Comparison of ENCODE assay signal across 8 mouse cellular contexts in the genomic region with DNA sequence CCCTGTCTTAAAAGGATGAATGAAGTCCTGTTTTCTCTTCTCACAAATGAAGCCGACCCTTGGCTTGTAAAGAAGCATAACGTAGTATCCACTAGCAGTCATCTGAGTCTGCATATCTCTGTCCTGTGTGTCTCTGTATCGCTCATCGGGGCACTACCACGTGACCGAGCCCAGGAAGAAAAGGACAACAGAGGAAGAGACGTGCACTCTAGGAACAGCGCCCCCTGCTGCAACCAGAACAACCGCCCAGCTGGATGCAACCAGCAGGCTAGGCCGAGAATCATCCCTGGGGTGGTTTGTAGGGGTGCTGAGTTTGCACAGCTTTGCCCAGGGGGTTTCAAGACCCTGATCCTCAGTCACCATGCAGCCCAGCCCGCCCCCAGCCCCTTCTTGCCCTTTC. TPM values are rescaled to one million over a fixed set of nuclear protein-coding genes. Genes with fewer than 3 reads are reported as not detected.
DNase-seq lines count a peak whose midpoint lies in the region; ATAC-seq and TF ChIP-seq lines count a peak whose summit lies in the region.
"Had no signal": no experiment of that assay in that cellular context is flagged by ENCODE, and none has a peak within 500 bp of the region (broad histone marks: within the 10 kb centered on the region; RNA-seq: fewer than 3 reads in every experiment).

No protein-coding gene starts in this region.

- 66% methylated on average over 11 of the region's 11 CpGs for WGBS in lung, postnatal 0 days

- no peaks in the 10 kb centered on the region; the same call in 1 of the 2 replicates for H3K79me2 ChIP-seq in MEL (ENCODE audit: control insufficient read depth, insufficient read depth, low read length, poor library complexity)

- TF ChIP-seq EP300 in lung, postnatal 0 days (IDR thresholded peaks at IDR 0.05), result no peak
- TF ChIP-seq EP300 in MEL (IDR thresholded peaks at IDR 0.05; ENCODE audit: low read depth in 1 of 2, low read length in 2 of 2), result peak in 1 of 2 experiments; percentile 14; a peak in 1 of 4 replicates

- H3K4me2 ChIP-seq in lung, postnatal 0 days (replicated peaks; ENCODE audit: low read depth, low read length), result no peak overlapping the region
- H3K4me2 ChIP-seq: heart, embryonic 11.5 days had no signal

- no peaks in the 10 kb centered on the region for H3K36me3 ChIP-seq in lung, postnatal 0 days (ENCODE audit: insufficient read depth, low read length)
- H3K36me3 ChIP-seq in MEL (ENCODE audit: control insufficient read depth in 1 of 2, insufficient read depth in 2 of 2, low read length in 2 of 2), result peaks cover 0 to 20% of the 10 kb centered on the region in 2 experiments; a peak in 2 of 4 replicates

- H3K4me1 ChIP-seq in lung, postnatal 0 days (ENCODE audit: insufficient read depth, low read depth, low read length), result no peaks in the 10 kb centered on the region
- H3K4me1 ChIP-seq in MEL (ENCODE audit: control insufficient read depth in 1 of 2, insufficient read depth in 2 of 2, low read length in 2 of 2), result peaks cover 14 to 35% of the 10 kb centered on the region in 2 experiments
- H3K4me1 ChIP-seq in cortical plate, adult 2 months (ENCODE audit: control insufficient read depth, insufficient read depth, low read length), result no peaks in the 10 kb centered on the region

- no peak overlapping the region for H3K4me3 ChIP-seq in lung, postnatal 0 days (ENCODE audit: low read depth, low read length)
- H3K4me3 ChIP-seq in MEL (ENCODE audit: control insufficient read depth in 1 of 2, insufficient read depth in 1 of 2, low read depth in 2 of 2, low read length in 2 of 2), result peak overlapping the region; percentile 42 to 62
- no peak overlapping the region for H3K4me3 ChIP-seq in cortical plate, adult 2 months (ENCODE audit: insufficient read depth, low read length)

- H3K27ac ChIP-seq in lung, postnatal 0 days (ENCODE audit: low read length), result no peak overlapping the region
- H3K27ac ChIP-seq in MEL (ENCODE audit: control insufficient read depth, low read depth, low read length), result peak overlapping the region; percentile 91
- H3K27ac ChIP-seq in cortical plate, adult 2 months (ENCODE audit: insufficient read depth, low read length), result no peak overlapping the region

- DNase-seq in lung, postnatal 0 days (ENCODE audit: low spot score), result peak; percentile 35
- no peak for DNase-seq in lung, postnatal 14 days
- peak; percentile 85 for DNase-seq in MEL (ENCODE audit: low read depth, low spot score)
- peak; percentile 20 to 56 for DNase-seq in thymus, postnatal 10 days (ENCODE audit: low spot score in 2 of 2)
- no peak for DNase-seq in urinary bladder, postnatal 36 days (ENCODE audit: low spot score in 2 of 2)
- DNase-seq in right cerebral cortex, postnatal 25 days, result no peak

- H3K9ac ChIP-seq in lung, postnatal 0 days (replicated peaks; ENCODE audit: low read depth), result no peak overlapping the region
- H3K9ac ChIP-seq in MEL (ENCODE audit: control insufficient read depth, low read depth, low read length, poor library complexity, severe bottlenecking), result peak overlapping the region; percentile 70

- no peaks in the 10 kb centered on the region for H3K27me3 ChIP-seq in lung, postnatal 0 days (replicated peaks; ENCODE audit: insufficient read depth, low read length)
- no peaks in the 10 kb centered on the region for H3K27me3 ChIP-seq in MEL (ENCODE audit: control insufficient read depth in 1 of 2, insufficient read depth in 2 of 2, low read length in 2 of 2)

- TF ChIP-seq POLR2A in MEL (IDR thresholded peaks at IDR 0.05; ENCODE audit: control insufficient read depth in 1 of 2, insufficient read depth in 1 of 2, low read depth in 1 of 2, low read length in 2 of 2, poor library complexity in 1 of 2), result peak; percentile 41 to 47; a peak in 2 of 4 replicates
- no peak for TF ChIP-seq POLR2A in cortical plate, adult 2 months (IDR thresholded peaks at IDR 0.05; ENCODE audit: extremely low read depth, insufficient read depth, low read length)

- peak; percentile 60 for TF ChIP-seq CTCF in lung, postnatal 0 days (IDR thresholded peaks at IDR 0.05)
- TF ChIP-seq CTCF in MEL (IDR thresholded peaks at IDR 0.05 in 2 of 3, conservative IDR thresholded peaks at IDR 0.05 in 1 of 3; ENCODE audit: control insufficient read depth in 1 of 3, insufficient read depth in 1 of 3, low read depth in 2 of 3, low read length in 3 of 3, poor library complexity in 1 of 3, severe bottlenecking in 1 of 3), result peak; percentile 47 to 58 (median 50)
- TF ChIP-seq CTCF in cortical plate, adult 2 months (IDR thresholded peaks at IDR 0.05; ENCODE audit: extremely low read depth, insufficient read depth, low read length), result 0 out of 2 replicates have a peak, but pooled peaks have one; percentile 19

- TF ChIP-seq RAD21 in MEL (IDR thresholded peaks at IDR 0.05; ENCODE audit: low read depth, low read length), result no peak

- no peaks in the 10 kb centered on the region for H3K9me3 ChIP-seq in lung, postnatal 0 days (ENCODE audit: low read length)
- H3K9me3 ChIP-seq in MEL (replicated peaks; ENCODE audit: insufficient read depth, low read length), result no peaks in the 10 kb centered on the region

- ATAC-seq in lung, postnatal 0 days, result no peak

TF ChIP-seq in MEL, 35 proteins besides CTCF, POLR2A, EP300 and RAD21 (continues in another document):
- TF ChIP-seq USF1 (IDR thresholded peaks at IDR 0.05; ENCODE audit: low read depth, low read length), result peak; percentile 96
- TF ChIP-seq JUND (IDR thresholded peaks at IDR 0.05; ENCODE audit: low read depth, low read length), result no peak
- TF ChIP-seq ELF1 (IDR thresholded peaks at IDR 0.05; ENCODE audit: low read depth, low read length), result peak; percentile 66
- TF ChIP-seq CHD1 (IDR thresholded peaks at IDR 0.05; ENCODE audit: low read depth, low read length), result no peak
- no peak for TF ChIP-seq MAFK (IDR thresholded peaks at IDR 0.05; ENCODE audit: borderline replicate concordance, low read depth, low read length)
- no peak for TF ChIP-seq ZNF384 (IDR thresholded peaks at IDR 0.05; ENCODE audit: low read depth, low read length)
- peak; percentile 48; the same call in 1 of the 2 replicates for TF ChIP-seq ZMIZ1 (IDR thresholded peaks at IDR 0.05; ENCODE audit: low read depth, low read length)
- TF ChIP-seq SMC3 (IDR thresholded peaks at IDR 0.05; ENCODE audit: low read depth, low read length), result no peak
- TF ChIP-seq MYB (IDR thresholded peaks at IDR 0.05; ENCODE audit: low read depth, low read length), result no peak
- no peak for TF ChIP-seq ZKSCAN1 (IDR thresholded peaks at IDR 0.05; ENCODE audit: low read depth, low read length)
- 0 out of 2 replicates have a peak, but pooled peaks have one; percentile 26 for TF ChIP-seq TBP (IDR thresholded peaks at IDR 0.05; ENCODE audit: low read depth, low read length)
- no peak for TF ChIP-seq POLR2AphosphoS5 (IDR thresholded peaks at IDR 0.05; ENCODE audit: borderline replicate concordance, low read depth, low read length)
- TF ChIP-seq MEF2A (IDR thresholded peaks at IDR 0.05; ENCODE audit: extremely low read depth, insufficient replicate concordance, low read depth, low read length, poor library complexity, severe bottlenecking), result no peak
- no peak for TF ChIP-seq E2F4 (IDR thresholded peaks at IDR 0.05; ENCODE audit: borderline replicate concordance, low read depth, low read length)
- TF ChIP-seq NELFE (IDR thresholded peaks at IDR 0.05; ENCODE audit: low read depth, low read length), result no peak
- TF ChIP-seq MYC (IDR thresholded peaks at IDR 0.05; ENCODE audit: low read depth, low read length), result no peak
- TF ChIP-seq BHLHE40 (IDR thresholded peaks at IDR 0.05; ENCODE audit: borderline replicate concordance, low read depth, low read length), result no peak
- peak; percentile 73 for TF ChIP-seq MXI1 (IDR thresholded peaks at IDR 0.05; ENCODE audit: low read depth, low read length)
- TF ChIP-seq TAL1 (IDR thresholded peaks at IDR 0.05; ENCODE audit: low read length), result no peak
- no peak for TF ChIP-seq KAT2A (conservative IDR thresholded peaks at IDR 0.05; ENCODE audit: low read depth, low read length)
- TF ChIP-seq CHD2 (IDR thresholded peaks at IDR 0.05; ENCODE audit: low read length), result no peak
- no peak for TF ChIP-seq MAZ (IDR thresholded peaks at IDR 0.05; ENCODE audit: low read depth, low read length)
- no peak for TF ChIP-seq RCOR1 (IDR thresholded peaks at IDR 0.05; ENCODE audit: low read depth, low read length)

RNA-seq across cellular contexts. Expression of gene Fxyd5, which starts 7.5 kb away (rescaled TPM):
- polyA plus RNA-seq in lung, postnatal 0 days (2015; fragmentation: Nextera tagmentation; extraction: Ambion mirVana), result 168 and 206 TPM in 2 replicates
- 38.6 and 39.4 TPM in 2 replicates for total RNA-seq in MEL (2012; rRNA removed)
- polyA plus RNA-seq in MEL (2012; ENCODE audit: insufficient read depth in 1 of 2, insufficient read length in 2 of 2, low read depth in 1 of 2, low replicate concordance in 2 of 2, missing spikeins in 1 of 2), result 10 to 100 TPM in 1 of 2 experiments, not detected in 1; 57.5 TPM
- polyA plus RNA-seq in cortical plate, adult 2 months (2012; rRNA removed), result 52.7 and 62.8 TPM in 2 replicates

RNA-seq across cellular contexts. Expression of gene Fxyd7, which starts 16.5 kb away (rescaled TPM):
- 1.2 and 1.8 TPM in 2 replicates for polyA plus RNA-seq in lung, postnatal 0 days (2015; fragmentation: Nextera tagmentation; extraction: Ambion mirVana)
- total RNA-seq in MEL (2012; rRNA removed), result not detected in 2 replicates
- polyA plus RNA-seq in MEL (2012; ENCODE audit: insufficient read depth in 1 of 2, insufficient read length in 2 of 2, low read depth in 1 of 2, low replicate concordance in 2 of 2, missing spikeins in 1 of 2), result under 1 TPM in 1 of 2 experiments, not detected in 1; 0.11 TPM
- 378 and 426 TPM in 2 replicates for polyA plus RNA-seq in cortical plate, adult 2 months (2012; rRNA removed)

RNA-seq across cellular contexts. Expression of gene Fxyd1, which starts 22.2 kb away (rescaled TPM):
- polyA plus RNA-seq in lung, postnatal 0 days (2015; fragmentation: Nextera tagmentation; extraction: Ambion mirVana), result 175 and 211 TPM in 2 replicates
- not detected in 2 replicates for total RNA-seq in MEL (2012; rRNA removed)
- polyA plus RNA-seq in MEL (2012; ENCODE audit: insufficient read depth in 1 of 2, insufficient read length in 2 of 2, low read depth in 1 of 2, low replicate concordance in 2 of 2, missing spikeins in 1 of 2), result under 1 TPM in 1 of 2 experiments, not detected in 1; 0.22 TPM
- polyA plus RNA-seq in cortical plate, adult 2 months (2012; rRNA removed), result 141 and 156 TPM in 2 replicates

RNA-seq across cellular contexts. Expression of gene Lgi4, which starts 24.4 kb away (rescaled TPM):
- 0.20 and 0.27 TPM in 2 replicates for polyA plus RNA-seq in lung, postnatal 0 days (2015; fragmentation: Nextera tagmentation; extraction: Ambion mirVana)
- not detected in 2 replicates for total RNA-seq in MEL (2012; rRNA removed)
- polyA plus RNA-seq in MEL (2012; ENCODE audit: insufficient read depth in 1 of 2, insufficient read length in 2 of 2, low read depth in 1 of 2, low replicate concordance in 2 of 2, missing spikeins in 1 of 2), result not detected
- polyA plus RNA-seq in cortical plate, adult 2 months (2012; rRNA removed), result 35.6 and 37.5 TPM in 2 replicates

RNA-seq across cellular contexts. Expression of gene Fxyd3, which starts 41.7 kb away (rescaled TPM):
- polyA plus RNA-seq in lung, postnatal 0 days (2015; fragmentation: Nextera tagmentation; extraction: Ambion mirVana), result 76.1 and 78.1 TPM in 2 replicates
- not detected in 2 replicates for total RNA-seq in MEL (2012; rRNA removed)
- not detected for polyA plus RNA-seq in MEL (2012; ENCODE audit: insufficient read depth in 1 of 2, insufficient read length in 2 of 2, low read depth in 1 of 2, low replicate concordance in 2 of 2, missing spikeins in 1 of 2)
- 0.59 and 1.0 TPM in 2 replicates for polyA plus RNA-seq in cortical plate, adult 2 months (2012; rRNA removed)

Comparison
In these comparisons a context has a peak if more than half of its experiments do, and no peak if none do; other contexts are left out.
1. DNase-seq: peak in lung, postnatal 0 days (single experiment), MEL (single experiment) and thymus, postnatal 10 days (2 of 2); none in lung, postnatal 14 days (single experiment), urinary bladder, postnatal 36 days (0 of 2) and right cerebral cortex, postnatal 25 days (single experiment).
2. H3K4me3 ChIP-seq: peak in MEL (2 of 2); none in lung, postnatal 0 days (single experiment) and cortical plate, adult 2 months (single experiment).
3. RNA of gene Fxyd7, which starts 16.5 kb away (polyA plus RNA-seq): 378 to 426 TPM in cortical plate, adult 2 months; 1.2 to 1.8 TPM in lung, postnatal 0 days and 0.11 TPM in MEL; every median in the first group is over 100 times any median in the second.
4. RNA of gene Fxyd1, which starts 22.2 kb away (polyA plus RNA-seq): 175 to 211 TPM in lung, postnatal 0 days and 141 to 156 TPM in cortical plate, adult 2 months; 0.22 TPM in MEL; every median in the first group is over 100 times any median in the second.
5. Peak in every context shown above with its lines, with median percentiles within 50 percentile points of each other: CTCF ChIP-seq.